Mouse (Mus musculus) hindbrain, embryonic 16.5 days (tissue): Measurements from ENCODE around the gene Dpp9. TPM values are rescaled to one million over a fixed set of nuclear protein-coding genes. Genes with fewer than 3 reads are reported as not detected.

Source experiments
- ATAC-seq: fragments of 200-750 bp; cut with Nextera tagmentation; 2 replicates; pipeline ENCODE4 v1.8.0; 2017; ENCODE audit warnings: moderate TSS enrichment, moderate library complexity
- H3K27ac ChIP-seq: fragments of 300-500 bp; sonication (generic); 2 replicates; pipeline ENCODE4 v1.5.1; 2014; ENCODE audit warnings: low read depth, mild to moderate bottlenecking, control low read depth, low read length, moderate library complexity
- H3K27me3 ChIP-seq: fragments of 300-500 bp; sonication (generic); replicated peaks from 2 replicates; pipeline ENCODE4 v1.6.1; 2014; ENCODE audit warnings: low read length; ENCODE audit not compliant: control insufficient read depth, insufficient read depth
- H3K36me3 ChIP-seq: fragments of 300-500 bp; sonication (generic); 2 replicates; pipeline ENCODE4 v1.6.1; 2014; ENCODE audit warnings: mild to moderate bottlenecking, low read length, moderate library complexity, mixed read lengths; ENCODE audit not compliant: control insufficient read depth, insufficient read depth
- H3K4me1 ChIP-seq: fragments of 300-500 bp; sonication (generic); 2 replicates; pipeline ENCODE4 v1.6.1; 2014; ENCODE audit warnings: low read depth, low read length; ENCODE audit not compliant: control insufficient read depth, insufficient read depth
- H3K4me2 ChIP-seq: fragments of 300-500 bp; sonication (generic); 2 replicates; pipeline ENCODE4 v1.6.1; 2014; ENCODE audit warnings: mild to moderate bottlenecking, low read length, control low read depth, moderate library complexity
- H3K4me3 ChIP-seq: fragments of 300-500 bp; sonication (generic); 2 replicates; pipeline ENCODE4 v1.5.1; 2014; ENCODE audit warnings: mild to moderate bottlenecking, low read length, control low read depth, moderate library complexity
- H3K9ac ChIP-seq: fragments of 300-500 bp; sonication (generic); 2 replicates; pipeline ENCODE4 v1.6.1; 2014; ENCODE audit warnings: low read depth, mild to moderate bottlenecking, control low read depth, low read length, moderate library complexity
- H3K9me3 ChIP-seq: fragments of 300-500 bp; sonication (generic); 2 replicates; pipeline ENCODE4 v1.6.1; 2014; ENCODE audit warnings: mild to moderate bottlenecking, low read length, moderate library complexity; ENCODE audit not compliant: control insufficient read depth
- WGBS: fragments of 180-500 bp; shearing (Covaris S2); extraction: QIAGEN DNeasy Blood & Tissue Kit; methylation state at CpG from one replicate; pipeline ENCODE4 v1.1.7; 2014; 5-methylcytosine and 5-hydroxymethylcytosine counted together
- polyA plus RNA-seq: library from polyadenylated mRNA; unstranded; fragments of >200 nt; fragmentation: Nextera tagmentation; extraction: Ambion mirVana; gene quantifications from 2 replicates; pipeline ENCODE4 v1.2.1, GENCODE M21; 2015

Dpp9 gene
- polyA plus RNA-seq, 1 experiment from 2014 or later: 21.0 TPM

GRCm38 (mm10) chr17:56241541-56242401 lies 23.1 kb upstream of the Dpp9 start:
- peak; percentile 95 for ATAC-seq
- Histone ChIP-seq H3K4me2 (peak overlapping the region; percentile 64), H3K36me3 (no peaks in the 10 kb centered on the region), H3K4me1 (0 out of 2 replicates have a peak, but pooled peaks cover 3% of the 10 kb centered on the region), H3K27me3 (peaks cover 3% of the 10 kb centered on the region), H3K9me3 (no peaks in the 10 kb centered on the region), H3K4me3 (peak overlapping the region; percentile 60), H3K9ac (peak overlapping the region; percentile 68), H3K27ac (peak overlapping the region; percentile 48; the same call in 1 of the 2 replicates)
- WGBS: under 1% methylated on average over 33 of the region's 33 CpGs

- Histone ChIP-seq H3K27ac (peak overlapping the region; percentile 39; the same call in 1 of the 2 replicates), H3K27me3 (no peaks in the 10 kb centered on the region), H3K4me1 (peaks cover 11% of the 10 kb centered on the region), H3K9ac (peak overlapping the region; percentile 27; the same call in 1 of the 2 replicates), H3K9me3 (no peaks in the 10 kb centered on the region), H3K4me2 (peak overlapping the region; percentile 59), H3K36me3 (no peaks in the 10 kb centered on the region), H3K4me3 (peak overlapping the region; percentile 20)
- peak; percentile 95 for ATAC-seq
- 2% methylated on average over 14 of the region's 14 CpGs for WGBS
Observed at GRCm38 (mm10) chr17:56233818-56234469, 15.2 kb upstream of the Dpp9 start.

GRCm38 (mm10) chr17:56233389-56233788 lies 14.7 kb upstream of the Dpp9 start:
- peak; percentile 32 for ATAC-seq
- peak overlapping the region; percentile 59 for H3K4me2 ChIP-seq
- H3K27me3 ChIP-seq: no peaks in the 10 kb centered on the region
- H3K4me3 ChIP-seq: peak overlapping the region; percentile 20; the same call in 1 of the 2 replicates
- no peak overlapping the region for H3K27ac ChIP-seq
- no peaks in the 10 kb centered on the region for H3K9me3 ChIP-seq
- WGBS: 50% methylated on average over 8 of the region's 8 CpGs
- peak overlapping the region; percentile 2; the same call in 1 of the 2 replicates for H3K9ac ChIP-seq
- peaks cover 11% of the 10 kb centered on the region for H3K4me1 ChIP-seq
- no peaks in the 10 kb centered on the region for H3K36me3 ChIP-seq

- H3K4me2 ChIP-seq: no peak overlapping the region
- no peak overlapping the region for H3K27ac ChIP-seq
- no peaks in the 10 kb centered on the region for H3K36me3 ChIP-seq
- H3K27me3 ChIP-seq: peaks cover 2% of the 10 kb centered on the region; the same call in 1 of the 2 replicates
- H3K4me1 ChIP-seq: peaks cover 11% of the 10 kb centered on the region
- no peaks in the 10 kb centered on the region for H3K9me3 ChIP-seq
- H3K4me3 ChIP-seq: no peak overlapping the region
- no peak for ATAC-seq
- 53% methylated on average over 10 of the region's 10 CpGs for WGBS
- H3K9ac ChIP-seq: no peak overlapping the region
Observed at GRCm38 (mm10) chr17:56229943-56230342, 11.2 kb upstream of the Dpp9 start.

- 77% methylated on average over 3 of the region's 3 CpGs for WGBS
- no peak overlapping the region for H3K9ac ChIP-seq
- H3K9me3 ChIP-seq: no peaks in the 10 kb centered on the region
- no peak for ATAC-seq
- H3K36me3 ChIP-seq: no peaks in the 10 kb centered on the region
- no peak overlapping the region for H3K27ac ChIP-seq
- H3K4me2 ChIP-seq: no peak overlapping the region
- no peak overlapping the region for H3K4me3 ChIP-seq
- peaks cover 2% of the 10 kb centered on the region; the same call in 1 of the 2 replicates for H3K27me3 ChIP-seq
- no peaks in the 10 kb centered on the region for H3K4me1 ChIP-seq
Observed at GRCm38 (mm10) chr17:56226566-56226965, 7.9 kb upstream of the Dpp9 start.

GRCm38 (mm10) chr17:56224916-56225315 lies 6.2 kb upstream of the Dpp9 start:
- no peak overlapping the region for H3K27ac ChIP-seq
- 48% methylated on average over 1 of the region's 1 CpGs for WGBS
- peaks cover 2% of the 10 kb centered on the region; the same call in 1 of the 2 replicates for H3K27me3 ChIP-seq
- no peak overlapping the region for H3K9ac ChIP-seq
- H3K4me1 ChIP-seq: no peaks in the 10 kb centered on the region
- H3K9me3 ChIP-seq: no peaks in the 10 kb centered on the region
- no peak overlapping the region for H3K4me3 ChIP-seq
- H3K36me3 ChIP-seq: no peaks in the 10 kb centered on the region
- ATAC-seq: no peak
- H3K4me2 ChIP-seq: no peak overlapping the region

GRCm38 (mm10) chr17:56219805-56220204 lies 1.1 kb upstream of the Dpp9 start:
- Histone ChIP-seq H3K27ac (no peak overlapping the region), H3K9ac (no peak overlapping the region), H3K27me3 (no peaks in the 10 kb centered on the region), H3K36me3 (no peaks in the 10 kb centered on the region), H3K4me3 (no peak overlapping the region), H3K4me1 (peaks cover 25% of the 10 kb centered on the region), H3K4me2 (no peak overlapping the region; the same call in 1 of the 2 replicates), H3K9me3 (no peaks in the 10 kb centered on the region)
- 65% methylated on average over 3 of the region's 3 CpGs for WGBS
- no peak for ATAC-seq

- Histone ChIP-seq H3K4me3 (peak overlapping the region; percentile 76), H3K27me3 (no peaks in the 10 kb centered on the region), H3K27ac (peak overlapping the region; percentile 91), H3K9ac (peak overlapping the region; percentile 86), H3K36me3 (no peaks in the 10 kb centered on the region), H3K9me3 (no peaks in the 10 kb centered on the region), H3K4me1 (peaks cover 25% of the 10 kb centered on the region), H3K4me2 (peak overlapping the region; percentile 67)
- no peak for ATAC-seq
- 48% methylated on average over 12 of the region's 12 CpGs for WGBS
Observed at GRCm38 (mm10) chr17:56219251-56219650, 546 bp upstream of the Dpp9 start.

GRCm38 (mm10) chr17:56217670-56218069 lies 1.0 kb downstream of the Dpp9 start:
- peak overlapping the region; percentile 76 for H3K4me3 ChIP-seq
- H3K27me3 ChIP-seq: no peaks in the 10 kb centered on the region
- H3K36me3 ChIP-seq: no peaks in the 10 kb centered on the region
- H3K27ac ChIP-seq: no peak overlapping the region
- peak overlapping the region; percentile 70 for H3K4me2 ChIP-seq
- H3K9me3 ChIP-seq: no peaks in the 10 kb centered on the region
- peak overlapping the region; percentile 86 for H3K9ac ChIP-seq
- no peak for ATAC-seq
- WGBS: 59% methylated on average over 13 of the region's 13 CpGs
- peaks cover 25% of the 10 kb centered on the region for H3K4me1 ChIP-seq
